Mouse (Mus musculus) E14TG2a.4 (cell line): ENCODE data around the gene Col16a1.

Source experiments
- CTCF ChIP-seq: conservative IDR thresholded peaks from 2 replicates; pipeline ENCODE4 v1.5.1; 2014; ENCODE audit warnings: low read length
- NANOG ChIP-seq: IDR thresholded peaks from 2 replicates; pipeline ENCODE4 v1.6.1; 2014; ENCODE audit warnings: borderline replicate concordance, low read length, mixed read lengths
- POU5F1 ChIP-seq: IDR thresholded peaks from 2 replicates; pipeline ENCODE4 v1.6.1; 2014; ENCODE audit warnings: low read length, borderline replicate concordance

GRCm38 (mm10) chr4:130112732-130113131, 65.1 kb downstream of the Col16a1 start:
- TF ChIP-seq CTCF, result no peak
- TF ChIP-seq POU5F1, result no peak
- no peak for TF ChIP-seq NANOG
